Mouse (Mus musculus) liver, embryonic 12.5 days (tissue): ENCODE data around the gene Nucb2. TPM values are rescaled to one million over a fixed set of nuclear protein-coding genes. Genes with fewer than 3 reads are reported as not detected.
A peak's percentile ranks its signal among the peaks of the same experiment; 100 is the strongest.

Source experiments
- ATAC-seq: fragments of 200-750 bp; cut with Nextera tagmentation; 2 replicates; pipeline ENCODE4 v1.8.0; 2017; ENCODE audit warnings: moderate number of reproducible peaks, mild to moderate bottlenecking, moderate library complexity
- H3K27ac ChIP-seq: fragments of 300-500 bp; sonication (generic); 2 replicates; pipeline ENCODE4 v1.5.1; 2016; ENCODE audit warnings: mild to moderate bottlenecking
- H3K27me3 ChIP-seq: fragments of 300-500 bp; sonication (generic); replicated peaks from 2 replicates; pipeline ENCODE4 v1.6.1; 2016; ENCODE audit warnings: mild to moderate bottlenecking, moderate library complexity
- H3K36me3 ChIP-seq: fragments of 300-500 bp; sonication (generic); 2 replicates; pipeline ENCODE4 v1.6.1; 2016; ENCODE audit warnings: mild to moderate bottlenecking, moderate library complexity
- H3K4me1 ChIP-seq: fragments of 300-500 bp; sonication (generic); 2 replicates; pipeline ENCODE4 v1.6.1; 2016
- H3K4me2 ChIP-seq: fragments of 300-500 bp; sonication (generic); 2 replicates; pipeline ENCODE4 v1.6.1; 2016; ENCODE audit warnings: mild to moderate bottlenecking, moderate library complexity
- H3K4me3 ChIP-seq: fragments of 300-500 bp; sonication (generic); 2 replicates; pipeline ENCODE4 v1.5.1; 2016; ENCODE audit warnings: mild to moderate bottlenecking, moderate library complexity
- H3K9ac ChIP-seq: fragments of 300-500 bp; sonication (generic); 2 replicates; pipeline ENCODE4 v1.6.1; 2016; ENCODE audit warnings: mild to moderate bottlenecking, moderate library complexity
- H3K9me3 ChIP-seq: fragments of 300-500 bp; sonication (generic); replicated peaks from 2 replicates; pipeline ENCODE4 v1.6.1; 2016; ENCODE audit warnings: mild to moderate bottlenecking, moderate library complexity
- WGBS: fragments of 180-500 bp; shearing (Covaris S2); methylation state at CpG from one replicate; pipeline ENCODE4 v1.1.7; 2016; ENCODE audit not compliant: insufficient replicate concordance; 5-methylcytosine and 5-hydroxymethylcytosine counted together
- polyA plus RNA-seq: library from polyadenylated mRNA; unstranded; fragments of >200 nt; fragmentation: Nextera tagmentation; extraction: Ambion mirVana; gene quantifications from 2 replicates; pipeline ENCODE4 v1.2.1, GENCODE M21; 2016

Nucb2 gene
- polyA plus RNA-seq, 1 experiment from 2014 or later: 3.5 TPM

DNA sequence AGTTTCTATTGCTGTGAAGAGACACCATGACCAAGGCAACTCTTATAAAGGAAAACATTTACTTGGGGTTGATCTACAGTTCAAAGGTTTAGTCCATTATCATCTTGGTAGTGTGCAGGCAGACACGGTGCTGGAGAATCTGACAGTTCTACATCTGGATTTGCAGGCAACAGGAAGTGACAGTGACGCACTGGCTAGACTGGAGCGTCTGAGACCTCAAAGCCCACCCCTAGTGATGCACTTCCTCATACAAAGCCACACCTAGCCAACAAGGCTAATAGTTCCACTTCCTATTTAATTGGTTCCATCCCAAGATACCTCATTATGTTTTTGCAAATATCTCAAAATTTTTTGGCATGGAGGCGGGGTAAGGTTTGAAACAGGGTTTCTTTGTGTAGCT, 25.6 kb downstream of the Nucb2 start:
- no peak overlapping the region for H3K4me3 ChIP-seq
- H3K36me3 ChIP-seq: no peaks in the 10 kb centered on the region; the same call in 1 of the 2 replicates
- H3K27me3 ChIP-seq: no peaks in the 10 kb centered on the region
- no peaks in the 10 kb centered on the region for H3K4me1 ChIP-seq
- H3K9ac ChIP-seq: no peak overlapping the region
- no peak for ATAC-seq
- 0 out of 2 replicates have a peak, but pooled peaks cover 3% of the 10 kb centered on the region for H3K9me3 ChIP-seq
- 40% methylated on average over 4 of the region's 4 CpGs for WGBS
- H3K27ac ChIP-seq: no peak overlapping the region
- no peak overlapping the region for H3K4me2 ChIP-seq

DNA sequence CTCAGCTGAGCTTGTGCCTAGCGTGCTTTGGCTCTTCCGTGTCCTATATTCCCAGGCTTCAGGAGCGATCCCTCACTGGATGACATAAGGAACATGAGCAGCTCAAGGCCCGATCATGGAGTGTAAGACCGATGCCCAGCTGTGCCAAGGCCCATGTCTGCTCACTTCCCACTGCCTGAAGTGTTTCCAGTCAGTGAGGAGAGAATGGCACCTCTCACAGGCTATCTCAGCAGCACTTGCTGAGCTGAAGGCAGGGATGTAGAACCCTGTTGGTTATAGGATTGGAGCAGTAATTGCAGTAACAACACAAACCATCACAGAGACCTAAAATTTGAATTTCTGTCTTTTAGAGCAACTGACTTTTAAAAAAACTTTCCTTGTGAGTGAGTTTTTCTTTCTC, 26.3 kb downstream of the Nucb2 start:
- Histone ChIP-seq H3K4me2 (no peak overlapping the region), H3K36me3 (no peaks in the 10 kb centered on the region; the same call in 1 of the 2 replicates), H3K4me1 (no peaks in the 10 kb centered on the region), H3K4me3 (no peak overlapping the region), H3K27ac (no peak overlapping the region), H3K9me3 (0 out of 2 replicates have a peak, but pooled peaks cover 3% of the 10 kb centered on the region), H3K9ac (no peak overlapping the region), H3K27me3 (no peaks in the 10 kb centered on the region)
- WGBS: 81% methylated on average over 5 of the region's 5 CpGs
- ATAC-seq: no peak

DNA sequence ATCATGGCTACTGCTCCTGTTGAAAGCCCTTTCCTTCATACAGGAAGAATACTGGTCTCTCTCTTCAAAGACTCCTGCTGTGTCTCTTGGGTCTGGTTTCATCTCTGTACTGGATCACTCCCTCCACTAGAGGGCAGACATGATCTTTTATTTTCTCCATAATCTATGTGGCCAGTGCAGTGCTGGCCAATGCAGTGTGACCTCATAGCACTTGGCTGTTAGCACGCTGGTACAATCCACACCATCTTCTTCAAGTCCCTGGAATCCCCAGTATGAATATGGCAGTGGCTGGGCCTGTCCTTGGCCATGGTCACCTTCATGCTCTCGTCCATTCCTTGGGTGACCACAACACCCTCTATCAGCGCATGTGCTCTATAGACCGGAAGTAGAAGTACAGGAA, 27.1 kb downstream of the Nucb2 start:
- Histone ChIP-seq H3K4me1 (no peaks in the 10 kb centered on the region), H3K27ac (no peak overlapping the region), H3K27me3 (no peaks in the 10 kb centered on the region), H3K36me3 (no peaks in the 10 kb centered on the region; the same call in none of the 2 replicates), H3K4me2 (no peak overlapping the region), H3K4me3 (no peak overlapping the region), H3K9ac (no peak overlapping the region), H3K9me3 (0 out of 2 replicates have a peak, but pooled peaks cover 3% of the 10 kb centered on the region)
- ATAC-seq: peak; percentile 42
- 59% methylated on average over 4 of the region's 4 CpGs for WGBS

GRCm38 (mm10) chr7:116556834-116557233, 52.7 kb downstream of the Nucb2 start:
- Histone ChIP-seq H3K36me3 (no peaks in the 10 kb centered on the region), H3K4me1 (no peaks in the 10 kb centered on the region), H3K9ac (no peak overlapping the region), H3K4me3 (no peak overlapping the region), H3K9me3 (no peaks in the 10 kb centered on the region), H3K27me3 (no peaks in the 10 kb centered on the region), H3K4me2 (no peak overlapping the region), H3K27ac (no peak overlapping the region)
- ATAC-seq: no peak

DNA sequence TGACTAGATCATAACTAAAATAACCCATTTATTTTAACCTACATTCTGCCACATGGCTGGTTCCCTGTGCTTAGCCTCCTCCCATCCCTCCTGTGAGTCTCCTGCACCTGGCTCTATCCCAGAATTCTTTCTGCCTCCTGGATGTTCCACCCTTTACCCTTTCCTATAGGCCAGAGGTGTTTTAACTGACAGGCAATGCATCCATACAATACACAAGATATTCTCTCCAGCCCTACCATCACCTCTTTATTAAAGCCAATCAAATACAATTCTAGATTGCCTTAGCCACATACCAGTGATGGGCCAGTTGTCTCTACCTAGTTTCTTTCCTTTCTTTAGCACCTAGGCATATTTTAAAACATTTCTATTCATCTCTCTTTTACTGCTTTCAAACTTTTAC, 70.4 kb downstream of the Nucb2 start:
- no peaks in the 10 kb centered on the region for H3K27me3 ChIP-seq
- no peak overlapping the region for H3K4me2 ChIP-seq
- no peaks in the 10 kb centered on the region for H3K36me3 ChIP-seq
- no peak overlapping the region for H3K4me3 ChIP-seq
- ATAC-seq: no peak
- no peaks in the 10 kb centered on the region for H3K9me3 ChIP-seq
- H3K4me1 ChIP-seq: no peaks in the 10 kb centered on the region
- H3K27ac ChIP-seq: no peak overlapping the region
- H3K9ac ChIP-seq: no peak overlapping the region

Other genes with a start within 250 kb of the Nucb2 start
- 3.6 TPM in 2 replicates for gene Plekha7, start 196.0 kb upstream of the Nucb2 start, polyA plus RNA-seq
- gene Rps13, start 170.2 kb upstream of the Nucb2 start, polyA plus RNA-seq: 786 and 821 TPM in 2 replicates
- 8.9 and 9.4 TPM in 2 replicates for gene Pik3c2a, start 60.9 kb upstream of the Nucb2 start, polyA plus RNA-seq